Mouse (Mus musculus): ENCODE data around the gene Dnm3. TPM values are rescaled to one million over a fixed set of nuclear protein-coding genes. Genes with fewer than 3 reads are reported as not detected.

Gene Dnm3
- polyA plus RNA-seq, 1 experiment from 2014 or later = 67.6 TPM

DNA sequence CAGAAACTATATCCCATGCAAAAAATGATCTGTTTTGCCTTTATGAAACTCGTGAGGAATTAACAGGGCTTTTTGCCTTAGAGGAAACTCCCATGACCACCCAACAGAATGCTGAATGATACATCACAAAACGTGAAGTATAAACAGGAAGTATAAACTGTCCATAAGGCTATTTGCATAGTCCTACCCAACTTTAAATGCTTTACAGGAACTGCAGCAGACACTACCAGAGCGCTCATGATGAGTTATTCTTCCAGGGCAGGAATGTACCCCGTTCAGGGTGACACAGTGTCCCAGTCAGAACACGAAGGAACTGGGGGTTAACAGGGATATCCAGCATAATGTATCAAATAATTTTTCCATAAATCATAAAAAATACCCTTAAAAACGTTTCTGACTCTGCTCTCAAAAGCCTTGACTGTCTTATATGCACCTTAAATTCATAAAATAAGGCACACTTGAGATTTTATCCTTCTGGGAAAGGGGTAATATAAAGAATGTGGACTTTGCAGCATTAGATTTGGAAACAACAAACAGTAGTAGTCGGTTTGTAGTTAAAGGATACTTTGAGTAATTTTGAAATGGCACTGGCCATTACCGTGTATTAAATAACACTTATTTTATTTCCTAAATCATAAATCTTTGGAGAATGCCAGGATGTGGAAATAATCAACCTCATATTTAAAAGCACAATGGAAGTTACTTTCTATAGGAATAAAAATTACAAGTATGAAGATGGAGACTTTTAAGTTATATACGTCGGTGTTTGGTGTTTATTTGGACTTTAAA lies 252.8 kb downstream of the Dnm3 start:
- Histone ChIP-seq H3K27ac (no peak overlapping the region), H3K36me3 (replicated peaks) (no peaks in the 10 kb centered on the region), H3K9me3 (no peaks in the 10 kb centered on the region), H3K4me3 (no peak overlapping the region), H3K4me1 (no peaks in the 10 kb centered on the region), H3K27me3 (replicated peaks) (no peaks in the 10 kb centered on the region), H3K9ac (no peak overlapping the region), H3K4me2 (no peak overlapping the region)
- ATAC-seq (replicated peaks) = no peak
- WGBS = 78% methylated on average over 10 of the region's 10 CpGs

DNA sequence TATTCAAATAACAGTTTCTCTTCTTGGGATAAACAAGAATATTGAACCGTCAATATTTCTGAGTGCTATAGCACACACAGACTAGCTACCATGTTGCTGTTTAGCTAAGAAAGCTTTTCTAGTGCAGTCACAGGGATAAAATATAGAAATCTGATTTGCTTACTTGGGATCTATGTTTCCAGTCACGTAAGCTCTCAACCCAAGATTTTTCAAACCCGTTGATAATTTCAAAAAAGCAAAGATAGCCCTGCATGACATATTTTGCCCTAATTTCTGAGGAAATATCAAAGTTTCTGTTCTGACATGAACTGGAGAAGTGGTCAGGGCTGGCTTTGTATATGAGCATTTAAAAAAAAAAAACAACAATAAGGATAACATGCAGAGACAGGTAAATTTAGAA lies 253.8 kb downstream of the Dnm3 start:
- Histone ChIP-seq H3K4me3 (no peak overlapping the region), H3K36me3 (replicated peaks) (no peaks in the 10 kb centered on the region), H3K9me3 (no peaks in the 10 kb centered on the region), H3K4me2 (no peak overlapping the region), H3K9ac (no peak overlapping the region), H3K4me1 (no peaks in the 10 kb centered on the region), H3K27ac (no peak overlapping the region), H3K27me3 (replicated peaks) (no peaks in the 10 kb centered on the region)
- WGBS = 91% methylated on average over 3 of the region's 3 CpGs
- ATAC-seq (replicated peaks) = no peak

GRCm38 (mm10) chr1:162223258-162223940 lies 254.4 kb downstream of the Dnm3 start:
- no peaks in the 10 kb centered on the region for H3K4me1 ChIP-seq
- ATAC-seq (replicated peaks) = no peak

GRCm38 (mm10) chr1:162222353-162222752 lies 255.5 kb downstream of the Dnm3 start:
- H3K36me3 ChIP-seq (replicated peaks) = no peaks in the 10 kb centered on the region
- no peaks in the 10 kb centered on the region for H3K9me3 ChIP-seq
- H3K4me2 ChIP-seq = no peak overlapping the region
- no peak overlapping the region for H3K9ac ChIP-seq
- ATAC-seq (replicated peaks) = no peak
- no peak overlapping the region for H3K27ac ChIP-seq
- no peaks in the 10 kb centered on the region for H3K27me3 ChIP-seq (replicated peaks)
- no peak overlapping the region for H3K4me3 ChIP-seq
- H3K4me1 ChIP-seq = no peaks in the 10 kb centered on the region

More at GRCm38 (mm10) chr1:162223258-162223940, 254.4 kb downstream of the Dnm3 start:
- Histone ChIP-seq H3K9ac (no peak overlapping the region), H3K27me3 (replicated peaks) (no peaks in the 10 kb centered on the region), H3K9me3 (no peaks in the 10 kb centered on the region), H3K27ac (no peak overlapping the region), H3K36me3 (replicated peaks) (no peaks in the 10 kb centered on the region), H3K4me2 (no peak overlapping the region), H3K4me3 (no peak overlapping the region)
- WGBS = 84% methylated on average over 8 of the region's 8 CpGs

DNA sequence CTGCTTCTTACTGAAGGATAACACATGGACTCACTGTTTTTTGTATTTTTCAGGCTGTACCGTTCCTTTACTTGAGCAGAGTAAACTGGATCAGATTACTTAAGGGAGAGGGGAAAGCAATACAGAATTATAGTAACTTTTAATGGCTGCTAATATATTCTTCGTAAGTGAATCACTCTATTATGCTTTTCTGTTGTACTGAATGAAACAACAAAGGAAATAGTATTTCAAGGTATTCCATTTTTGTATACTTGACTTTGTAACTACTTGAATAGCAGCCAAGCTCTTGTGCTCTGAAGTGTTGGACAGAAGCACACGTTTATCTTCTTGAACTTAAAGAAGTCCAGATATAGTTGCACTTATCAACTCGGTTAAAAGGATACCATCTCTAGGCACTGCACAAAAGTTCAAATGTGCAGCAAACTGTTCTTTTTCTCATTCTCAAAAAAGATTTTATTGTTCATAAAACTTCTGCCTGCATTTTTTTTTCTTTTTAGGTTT lies 256.0 kb downstream of the Dnm3 start:
- no peaks in the 10 kb centered on the region for H3K27me3 ChIP-seq (replicated peaks)
- no peak overlapping the region for H3K9ac ChIP-seq
- no peaks in the 10 kb centered on the region for H3K4me1 ChIP-seq
- H3K36me3 ChIP-seq (replicated peaks) = no peaks in the 10 kb centered on the region
- H3K4me2 ChIP-seq = no peak overlapping the region
- H3K9me3 ChIP-seq = no peaks in the 10 kb centered on the region
- ATAC-seq (replicated peaks) = no peak
- H3K4me3 ChIP-seq = no peak overlapping the region
- 66% methylated on average over 4 of the region's 4 CpGs for WGBS
- no peak overlapping the region for H3K27ac ChIP-seq

DNA sequence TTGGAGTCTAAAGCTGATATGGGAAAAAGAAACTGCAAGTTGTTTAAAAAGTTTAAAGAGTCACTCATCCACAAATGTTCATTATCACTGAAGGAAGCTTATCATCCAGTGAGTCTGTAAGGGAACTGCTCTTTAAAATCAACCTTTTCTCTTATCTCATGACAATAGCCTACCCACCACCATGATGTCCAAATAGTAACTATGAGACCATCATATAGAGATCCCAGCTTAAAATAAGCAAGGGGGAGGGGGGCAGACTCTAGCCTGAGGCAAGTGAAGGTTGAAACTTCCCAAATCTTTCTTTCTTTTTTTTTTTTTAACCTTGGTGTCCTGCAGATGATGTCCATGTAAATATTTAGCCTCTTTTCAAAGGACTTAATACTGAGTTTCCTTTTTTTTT lies 256.9 kb downstream of the Dnm3 start:
- no peaks in the 10 kb centered on the region for H3K27me3 ChIP-seq (replicated peaks)
- ATAC-seq (replicated peaks) = no peak
- no peaks in the 10 kb centered on the region for H3K9me3 ChIP-seq
- H3K4me3 ChIP-seq = no peak overlapping the region
- H3K36me3 ChIP-seq (replicated peaks) = no peaks in the 10 kb centered on the region
- no peaks in the 10 kb centered on the region for H3K4me1 ChIP-seq
- H3K4me2 ChIP-seq = no peak overlapping the region
- H3K9ac ChIP-seq = no peak overlapping the region
- no peak overlapping the region for H3K27ac ChIP-seq

DNA sequence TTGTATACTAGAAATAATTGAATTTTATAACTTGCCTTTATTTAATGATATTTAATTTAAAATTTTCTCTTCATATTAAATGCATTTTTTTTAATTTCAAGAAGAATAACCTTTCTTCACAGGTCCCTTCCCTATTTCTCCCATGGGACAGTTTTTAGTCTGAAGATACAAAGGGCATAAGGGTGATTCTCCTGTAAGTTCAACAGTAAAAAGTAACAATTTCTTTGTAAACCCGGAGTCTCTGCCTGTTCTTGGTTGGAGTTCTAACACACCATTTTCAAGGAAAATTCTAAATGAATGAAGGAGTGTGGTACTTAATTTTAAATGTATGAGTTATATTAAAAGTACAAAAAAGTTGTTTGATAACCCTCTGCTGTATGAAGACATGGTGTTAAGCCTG lies 258.1 kb downstream of the Dnm3 start:
- no peaks in the 10 kb centered on the region for H3K9me3 ChIP-seq
- no peak overlapping the region for H3K9ac ChIP-seq
- no peak overlapping the region for H3K27ac ChIP-seq
- 90% methylated on average over 1 of the region's 1 CpGs for WGBS
- H3K27me3 ChIP-seq (replicated peaks) = no peaks in the 10 kb centered on the region
- H3K4me2 ChIP-seq = no peak overlapping the region
- no peaks in the 10 kb centered on the region for H3K36me3 ChIP-seq (replicated peaks)
- ATAC-seq (replicated peaks) = no peak
- H3K4me3 ChIP-seq = no peak overlapping the region
- H3K4me1 ChIP-seq = no peaks in the 10 kb centered on the region

DNA sequence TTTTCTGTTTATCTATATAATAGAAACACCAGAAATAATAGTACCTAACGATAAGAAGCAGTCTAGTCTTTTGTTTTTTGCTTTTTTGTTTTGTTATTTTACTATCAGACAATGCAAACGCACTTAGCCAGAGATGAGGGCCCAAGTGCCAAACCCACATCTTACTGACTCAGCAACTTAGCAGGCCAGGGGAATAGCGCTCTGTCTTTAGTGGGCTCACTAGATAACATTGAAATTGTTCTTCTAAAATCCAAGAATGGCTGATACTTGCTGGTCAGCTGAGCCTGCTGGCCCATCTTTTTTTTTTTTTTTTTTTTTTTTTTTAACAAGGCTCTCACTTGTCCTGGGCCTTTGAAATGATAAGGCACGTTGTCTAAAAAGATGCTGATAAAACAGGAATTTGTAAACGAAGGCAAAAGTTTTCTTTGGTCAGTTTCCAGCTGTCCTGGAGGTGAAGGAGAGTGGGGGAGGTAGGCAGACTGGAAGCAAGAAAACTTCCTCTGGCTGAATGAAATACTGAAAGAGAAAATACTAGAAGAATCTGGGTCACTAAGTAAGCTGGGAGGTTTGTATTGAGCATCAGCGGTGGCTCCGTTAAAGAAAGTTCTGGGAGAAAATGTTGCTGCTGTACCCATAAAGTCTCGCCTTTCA lies 259.2 kb downstream of the Dnm3 start:
- WGBS = 76% methylated on average over 8 of the region's 8 CpGs
- H3K4me2 ChIP-seq = no peak overlapping the region
- no peaks in the 10 kb centered on the region for H3K36me3 ChIP-seq (replicated peaks)
- H3K9me3 ChIP-seq = no peaks in the 10 kb centered on the region
- ATAC-seq (replicated peaks) = no peak
- H3K4me1 ChIP-seq = no peaks in the 10 kb centered on the region
- H3K27me3 ChIP-seq (replicated peaks) = no peaks in the 10 kb centered on the region
- H3K4me3 ChIP-seq = no peak overlapping the region
- H3K9ac ChIP-seq = no peak overlapping the region
- H3K27ac ChIP-seq = no peak overlapping the region

- no peak for ATAC-seq (replicated peaks)
- no peaks in the 10 kb centered on the region for H3K9me3 ChIP-seq
- 78% methylated on average over 15 of the region's 15 CpGs for WGBS
- H3K4me2 ChIP-seq = no peak overlapping the region
- H3K27ac ChIP-seq = no peak overlapping the region
- H3K4me1 ChIP-seq = no peaks in the 10 kb centered on the region
- H3K9ac ChIP-seq = no peak overlapping the region
- no peaks in the 10 kb centered on the region for H3K36me3 ChIP-seq (replicated peaks)
- no peak overlapping the region for H3K4me3 ChIP-seq
- H3K27me3 ChIP-seq (replicated peaks) = no peaks in the 10 kb centered on the region
Observed at GRCm38 (mm10) chr1:162217340-162217974, 260.4 kb downstream of the Dnm3 start.

DNA sequence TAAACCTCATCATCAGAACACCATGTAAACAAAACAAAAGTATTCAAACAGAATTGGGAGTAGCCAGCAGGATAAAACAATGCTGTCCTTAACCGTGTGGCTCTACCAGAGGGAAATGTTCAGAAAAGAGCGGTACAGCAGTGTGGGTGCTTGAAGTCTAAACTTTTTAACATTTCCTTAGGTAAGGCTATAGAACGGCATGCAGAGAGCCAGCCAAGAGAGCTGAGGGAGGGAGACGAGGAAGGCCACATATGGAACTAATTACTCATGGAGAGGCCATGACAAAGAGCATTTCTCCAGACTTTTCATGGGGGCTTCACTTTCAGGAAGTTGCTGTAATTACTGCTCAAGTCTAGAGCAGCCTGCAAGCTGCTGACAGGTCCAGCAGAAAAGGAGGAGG lies 261.2 kb downstream of the Dnm3 start:
- no peaks in the 10 kb centered on the region for H3K9me3 ChIP-seq
- WGBS = 32% methylated on average over 4 of the region's 4 CpGs
- H3K27me3 ChIP-seq (replicated peaks) = no peaks in the 10 kb centered on the region
- no peak overlapping the region for H3K9ac ChIP-seq
- no peak overlapping the region for H3K4me2 ChIP-seq
- no peak for ATAC-seq (replicated peaks)
- no peaks in the 10 kb centered on the region for H3K36me3 ChIP-seq (replicated peaks)
- no peak overlapping the region for H3K4me3 ChIP-seq
- no peak overlapping the region for H3K27ac ChIP-seq
- no peaks in the 10 kb centered on the region for H3K4me1 ChIP-seq

- Histone ChIP-seq H3K4me1 (no peaks in the 10 kb centered on the region), H3K4me2 (no peak overlapping the region), H3K9ac (no peak overlapping the region), H3K27me3 (replicated peaks) (no peaks in the 10 kb centered on the region), H3K36me3 (replicated peaks) (no peaks in the 10 kb centered on the region), H3K9me3 (no peaks in the 10 kb centered on the region), H3K27ac (no peak overlapping the region), H3K4me3 (no peak overlapping the region)
- WGBS = 76% methylated on average over 5 of the region's 5 CpGs
- ATAC-seq (replicated peaks) = no peak
Observed at GRCm38 (mm10) chr1:162215743-162216142, 262.1 kb downstream of the Dnm3 start.

GRCm38 (mm10) chr1:162213066-162213465 lies 264.8 kb downstream of the Dnm3 start:
- WGBS = 88% methylated on average over 8 of the region's 8 CpGs
- no peak for ATAC-seq (replicated peaks)

More at GRCm38 (mm10) chr1:162213066-162213465, 264.8 kb downstream of the Dnm3 start:
- peaks cover 8% of the 10 kb centered on the region for H3K4me1 ChIP-seq
- H3K9ac ChIP-seq = no peak overlapping the region
- no peak overlapping the region for H3K4me2 ChIP-seq
- no peak overlapping the region for H3K4me3 ChIP-seq
- no peaks in the 10 kb centered on the region for H3K27me3 ChIP-seq (replicated peaks)
- no peak overlapping the region for H3K27ac ChIP-seq
- H3K36me3 ChIP-seq (replicated peaks) = no peaks in the 10 kb centered on the region
- no peaks in the 10 kb centered on the region for H3K9me3 ChIP-seq
